Mouse (Mus musculus) MEL-GATA-1-ER (cell line): ENCODE data around the gene Coq10a.
"Not testable (repeated sequence)": the region's sequence is repeated elsewhere in the genome, so short reads cannot be mapped to it uniquely, and the experiment has no call there.

ENCODE experiments used
- DNase-seq: peaks from one replicate; pipeline ENCODE4 v3.0.0-alpha.2; 2012; ENCODE audit warnings: low read depth; ENCODE audit errors: extremely low read depth

The Coq10a gene

DNA sequence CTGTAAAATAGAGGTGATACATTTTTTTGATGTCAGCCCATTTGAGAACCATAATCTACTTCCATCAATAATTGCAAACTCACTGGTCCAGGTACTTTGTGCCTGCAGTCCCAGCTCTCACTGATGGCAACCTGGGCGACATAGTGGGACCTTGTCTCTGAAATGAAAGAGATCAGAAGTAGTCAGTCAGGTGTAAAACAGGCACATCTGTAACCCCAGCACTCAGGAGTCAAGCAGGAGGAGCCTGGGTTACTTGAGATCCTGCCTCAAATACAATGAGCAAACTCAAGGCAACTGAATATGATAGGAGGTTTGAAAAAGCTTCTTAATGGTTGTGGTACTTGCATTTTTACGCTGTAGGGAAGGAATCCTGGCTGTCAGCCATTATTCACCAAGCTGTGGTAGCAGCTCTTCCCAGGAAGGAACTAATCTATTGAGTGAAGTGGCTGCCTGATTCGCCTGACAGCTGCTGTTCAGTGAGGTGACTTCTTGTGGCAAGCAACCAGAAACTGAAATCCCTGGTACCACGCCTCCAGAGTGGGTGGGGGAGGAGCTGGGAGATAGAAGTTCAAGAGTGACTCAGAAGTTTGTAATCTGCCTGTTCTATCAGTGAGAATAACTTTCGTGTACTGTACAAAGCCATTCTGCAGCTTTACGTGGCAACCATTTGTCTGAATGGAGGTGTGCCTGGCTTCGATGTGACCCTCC is 24.1 kb downstream of the Coq10a start:
- peak; percentile 93 for DNase-seq

DNA sequence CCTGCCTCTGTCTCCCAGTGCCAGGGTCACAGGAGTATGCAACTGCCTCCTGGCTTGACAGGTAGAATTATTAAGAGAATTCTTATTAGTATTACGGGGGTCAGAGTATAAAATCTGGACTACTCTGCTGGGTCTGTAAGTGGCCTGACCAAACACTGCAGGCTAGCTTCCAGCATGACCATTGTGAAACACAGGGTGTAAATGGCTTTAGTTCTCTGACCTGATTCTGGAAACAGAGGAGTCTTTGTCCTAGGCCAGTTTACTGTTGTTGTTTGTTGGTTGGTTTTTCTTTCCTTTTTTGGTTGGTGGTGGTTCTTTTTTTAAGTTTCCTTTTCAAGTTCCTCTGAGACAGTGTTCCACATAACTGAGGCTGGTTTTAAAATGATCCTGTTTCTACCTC is 25.4 kb downstream of the Coq10a start:
- DNase-seq, result no peak

DNA sequence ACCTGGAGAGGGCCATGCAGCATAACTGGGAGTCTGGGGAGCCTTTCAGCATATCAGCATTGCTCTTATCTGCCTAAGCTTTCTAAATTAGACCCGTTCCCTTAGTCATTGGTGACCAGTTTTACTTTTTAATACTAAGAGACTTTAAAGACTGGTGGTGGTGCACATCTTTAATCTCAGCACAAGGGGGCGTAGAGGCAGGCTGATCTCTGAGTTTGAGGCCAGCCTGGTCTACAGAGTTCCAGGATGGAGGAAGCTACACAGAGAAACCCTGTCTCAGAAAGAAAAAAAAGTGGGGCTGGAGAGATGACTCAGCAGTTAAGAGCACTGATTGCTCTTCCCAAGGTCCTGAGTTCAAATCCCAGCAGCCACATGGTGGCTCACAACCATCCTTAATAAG is 28.5 kb downstream of the Coq10a start:
- DNase-seq, result peak; percentile 41

- no peak for DNase-seq
Observed at GRCm38 (mm10) chr10:128338948-128339347, 29.8 kb downstream of the Coq10a start.

DNA sequence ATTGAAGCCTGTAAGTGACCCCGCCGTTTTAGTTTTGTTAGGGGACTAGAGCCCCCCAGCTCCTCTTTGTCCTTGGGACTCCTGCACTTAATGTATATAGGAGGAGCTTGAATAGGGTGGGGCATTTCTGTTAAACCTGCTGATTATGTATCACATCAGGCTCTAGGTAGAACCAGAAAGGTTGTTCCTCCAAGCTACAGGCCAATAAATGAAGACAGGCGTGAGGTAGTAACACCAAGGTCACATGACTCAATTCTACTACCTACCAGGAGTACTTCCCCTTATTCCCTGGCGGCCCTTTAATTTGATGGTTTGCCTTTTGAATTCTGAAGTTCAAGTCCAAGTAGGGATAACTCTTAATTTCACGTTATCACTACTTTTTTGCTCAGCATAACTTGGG is 30.4 kb downstream of the Coq10a start:
- DNase-seq, result peak; percentile 81

DNA sequence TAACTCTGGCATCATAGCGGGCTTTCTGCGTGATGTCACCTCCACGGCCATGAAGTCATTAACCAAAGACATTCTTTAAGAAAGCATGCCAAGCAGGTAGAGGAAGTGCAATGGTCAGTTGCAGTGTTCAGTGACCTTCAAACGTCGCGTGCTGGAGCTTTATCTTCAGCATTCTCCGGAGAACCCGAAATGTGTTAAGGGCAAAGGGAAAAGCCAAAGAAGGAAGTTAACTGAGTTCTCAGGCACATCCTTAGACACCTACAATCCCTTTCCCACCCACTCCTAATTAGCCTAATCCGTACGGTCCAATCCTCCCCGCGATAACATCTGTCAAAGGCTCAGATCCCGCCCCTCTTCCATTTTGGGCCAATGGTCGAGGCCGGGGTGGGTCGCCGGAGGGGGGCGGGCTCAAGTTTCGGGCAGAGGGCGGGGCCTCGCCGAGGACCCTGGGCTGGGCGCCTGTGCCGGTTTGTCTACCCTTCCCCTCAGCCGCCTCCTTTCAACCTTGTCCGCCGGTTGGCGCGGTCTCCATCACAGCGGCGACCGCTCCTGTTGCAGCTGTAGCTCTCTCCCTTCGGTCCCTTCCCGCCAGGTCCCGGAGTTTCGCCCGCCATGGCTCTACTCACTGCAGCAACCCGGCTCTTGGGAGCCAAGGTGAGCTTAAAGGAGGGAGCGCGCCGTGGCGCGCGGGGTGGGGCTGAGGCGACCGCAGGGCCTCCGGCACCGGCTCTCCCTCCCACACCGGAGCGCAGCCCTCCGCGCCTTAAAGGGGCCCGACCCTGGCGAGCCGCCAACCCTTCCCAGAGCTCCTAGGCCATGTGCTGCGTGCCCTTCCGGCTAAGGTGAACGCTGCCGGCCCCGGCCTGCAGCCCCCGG is 31.3 kb downstream of the Coq10a start, which contains the start of gene Cs:
Cs (plus strand) TSS at position 429 of the 876 bp plus-strand sequence.
- peak; percentile 98 for DNase-seq

GRCm38 (mm10) chr10:128336597-128336996 is 32.2 kb downstream of the Coq10a start:
- peak; percentile 37 for DNase-seq

- no peak for DNase-seq
Observed at GRCm38 (mm10) chr10:128336195-128336594, 32.6 kb downstream of the Coq10a start.

- DNase-seq, result peak; percentile 77
Observed at GRCm38 (mm10) chr10:128335582-128335981, 33.2 kb downstream of the Coq10a start.

GRCm38 (mm10) chr10:128332358-128333249 is 36.2 kb downstream of the Coq10a start:
- DNase-seq, result not testable (repeated sequence)

GRCm38 (mm10) chr10:128327610-128328009 is 41.2 kb downstream of the Coq10a start:
- DNase-seq, result no peak

- DNase-seq, result no peak
Observed at GRCm38 (mm10) chr10:128326825-128327224, 42.0 kb downstream of the Coq10a start.

DNA sequence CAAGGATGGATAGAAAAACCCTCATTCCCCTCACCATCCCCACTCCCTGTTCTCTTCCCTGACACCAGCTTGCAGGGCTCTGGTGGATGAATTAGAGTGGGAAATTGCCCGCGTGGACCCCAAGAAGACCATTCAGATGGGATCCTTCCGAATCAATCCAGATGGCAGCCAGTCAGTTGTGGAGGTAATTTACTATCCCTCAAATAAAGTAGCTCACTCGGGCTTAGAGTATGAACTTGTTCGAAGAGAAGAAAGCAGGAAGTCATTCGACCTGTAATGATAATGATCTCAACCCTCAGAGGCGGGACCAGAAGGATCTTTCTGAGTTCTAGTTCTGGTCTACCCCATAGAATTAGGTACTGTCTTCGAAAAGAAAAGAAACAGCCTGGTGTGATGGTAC is 45.3 kb downstream of the Coq10a start:
- no peak for DNase-seq

DNA sequence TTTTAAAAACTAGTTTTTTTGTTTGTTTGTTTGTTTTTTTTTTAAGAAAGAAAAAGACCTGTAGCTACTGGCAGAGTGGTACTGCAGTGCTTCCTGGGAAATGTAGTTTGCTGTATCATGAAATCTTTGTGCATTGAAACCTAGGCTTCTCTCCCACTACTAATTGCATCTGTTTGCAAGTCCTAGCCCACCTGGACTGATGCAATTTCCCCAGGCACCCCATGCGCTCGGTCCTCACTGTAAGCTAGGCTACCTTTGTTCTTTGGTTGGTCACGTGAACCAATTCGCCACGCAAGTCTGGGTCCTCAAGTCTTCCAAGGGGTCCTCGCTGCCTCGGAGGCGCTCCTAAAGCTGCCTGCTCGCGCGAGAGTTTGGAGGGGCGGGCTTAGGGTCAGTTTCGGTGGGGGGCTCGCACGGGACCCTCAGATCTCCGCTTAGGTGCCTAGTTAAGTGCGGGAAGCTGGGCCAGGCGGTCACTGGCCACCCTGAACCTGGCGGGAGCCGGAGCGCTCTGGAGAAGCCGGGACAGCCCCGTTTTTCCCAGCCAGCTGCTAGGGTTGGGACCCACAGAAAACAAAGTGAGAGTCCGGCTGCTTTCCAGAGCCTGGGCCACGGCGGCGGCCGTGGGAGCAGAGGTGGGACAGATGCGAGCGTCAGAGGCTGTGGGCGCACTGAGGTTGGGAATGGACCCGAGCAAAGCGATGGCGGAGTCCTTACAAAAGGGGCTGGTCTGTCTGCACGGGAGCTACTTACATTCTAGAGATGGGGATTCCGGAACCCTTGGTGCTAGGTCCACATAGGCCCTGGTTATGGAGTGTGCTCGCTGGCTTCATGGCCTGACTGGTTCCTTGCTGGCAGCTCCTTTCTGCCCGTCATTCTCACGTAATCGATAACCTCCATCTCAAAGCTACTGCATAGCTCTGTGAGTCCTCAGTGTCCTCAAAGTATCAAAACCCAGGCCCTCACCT is 46.4 kb downstream of the Coq10a start, which contains the start of gene Cnpy2:
Cnpy2 (plus strand) TSS at position 319 of the 968 bp plus-strand sequence.
- peak; percentile 77 for DNase-seq

- no peak for DNase-seq
Observed at GRCm38 (mm10) chr10:128321641-128322040, 47.2 kb downstream of the Coq10a start.

- no peak for DNase-seq
Observed at GRCm38 (mm10) chr10:128315578-128315977, 53.2 kb downstream of the Coq10a start.
